Mouse (Mus musculus) adrenal gland, adult 2 months (tissue): ENCODE measurements around the gene Lmntd2. TPM values are rescaled to one million over a fixed set of nuclear protein-coding genes. Genes with fewer than 3 reads are reported as not detected.
A peak's percentile ranks its signal among the peaks of the same experiment; 100 is the strongest.
"Not testable (repeated sequence)": the region's sequence is repeated elsewhere in the genome, so short reads cannot be mapped to it uniquely, and the experiment has no call there.

Experiments
- DNase-seq: peaks from one replicate; pipeline ENCODE4 v3.0.0; 2021
- long read RNA-seq: library from polyadenylated mRNA; stranded (forward); transcript quantifications from one replicate; pipeline ENCODE4 v2.0.0, GENCODE M21; 2021
- polyA plus RNA-seq: library from polyadenylated mRNA; depleted of rRNA; stranded (reverse); fragments of >200 nt; gene quantifications from 2 replicates; pipeline ENCODE4 v1.2.3, GENCODE M21; 2012; rRNA removed
- total RNA-seq, 2 experiments: library from RNA; stranded (reverse); gene quantifications; 2 replicates each; pipeline ENCODE4 v1.2.3; 2021

The Lmntd2 gene
- total RNA-seq (under 1 TPM; 0.17 TPM), polyA plus RNA-seq (0.81 and 1.2 TPM in 2 replicates)
- long read RNA-seq, result 0 reads

- DNase-seq, result no peak
Measured at GRCm38 (mm10) chr7:141213605-141214235, at the start of gene Lmntd2. Gene Lmntd2 (minus strand): TSS chr7:141214080.

GRCm38 (mm10) chr7:141263640-141264039, 49.8 kb upstream of the Lmntd2 start:
- no peak for DNase-seq

GRCm38 (mm10) chr7:141261480-141261879, 47.6 kb upstream of the Lmntd2 start:
- no peak for DNase-seq

- no peak for DNase-seq
Measured at GRCm38 (mm10) chr7:141256159-141256558, 42.3 kb upstream of the Lmntd2 start.

GRCm38 (mm10) chr7:141250486-141250885, 36.6 kb upstream of the Lmntd2 start:
- DNase-seq, result not testable (repeated sequence)

GRCm38 (mm10) chr7:141231551-141231950, 17.7 kb upstream of the Lmntd2 start:
- no peak for DNase-seq

- DNase-seq, result no peak
Measured at GRCm38 (mm10) chr7:141231111-141231510, 17.2 kb upstream of the Lmntd2 start.

GRCm38 (mm10) chr7:141230570-141230969, 16.7 kb upstream of the Lmntd2 start:
- no peak for DNase-seq

GRCm38 (mm10) chr7:141229702-141230101, 15.8 kb upstream of the Lmntd2 start:
- no peak for DNase-seq

GRCm38 (mm10) chr7:141228279-141229067, 14.6 kb upstream of the Lmntd2 start, which contains the start of gene Phrf1:
Gene Phrf1 (plus strand): TSS chr7:141228784.
- DNase-seq, result peak; percentile 91

GRCm38 (mm10) chr7:141227796-141228195, 13.9 kb upstream of the Lmntd2 start:
- DNase-seq, result no peak

GRCm38 (mm10) chr7:141226535-141226934, 12.7 kb upstream of the Lmntd2 start:
- DNase-seq, result no peak

GRCm38 (mm10) chr7:141222696-141223215, 8.9 kb upstream of the Lmntd2 start:
- no peak for DNase-seq

GRCm38 (mm10) chr7:141222126-141222467, 8.2 kb upstream of the Lmntd2 start:
- DNase-seq, result no peak

GRCm38 (mm10) chr7:141221249-141222125, 7.6 kb upstream of the Lmntd2 start:
- peak; percentile 98 for DNase-seq

- no peak for DNase-seq
Measured at GRCm38 (mm10) chr7:141220377-141220776, 6.5 kb upstream of the Lmntd2 start.

GRCm38 (mm10) chr7:141219558-141220099, 5.7 kb upstream of the Lmntd2 start:
- DNase-seq, result no peak

- DNase-seq, result no peak
Measured at GRCm38 (mm10) chr7:141218557-141219133, 4.8 kb upstream of the Lmntd2 start.

- no peak for DNase-seq
Measured at GRCm38 (mm10) chr7:141218141-141218540, 4.3 kb upstream of the Lmntd2 start.

GRCm38 (mm10) chr7:141217343-141218013, 3.6 kb upstream of the Lmntd2 start:
- DNase-seq, result no peak

- DNase-seq, result no peak
Measured at GRCm38 (mm10) chr7:141216894-141217293, 3.0 kb upstream of the Lmntd2 start.
